Mouse (Mus musculus): Measurements from ENCODE around the gene Cep104.

- TF ChIP-seq POLR2A (IDR thresholded peaks at IDR 0.05; ENCODE audit: low read depth, low read length) (no peak), CTCF (IDR thresholded peaks at IDR 0.05; ENCODE audit: borderline replicate concordance, insufficient read depth, low read length) (no peak)
Observed at GRCm38 (mm10) chr4:154022407-154022806, 47.4 kb downstream of the Cep104 start.
